Mouse (Mus musculus) liver, postnatal 0 days (tissue): ENCODE data around the gene Elf2.
A peak's percentile ranks its signal among the peaks of the same experiment; 100 is the strongest.

Experiments used
- CTCF ChIP-seq: sonication (generic); IDR thresholded peaks from 2 replicates; pipeline ENCODE4 v1.5.1; 2016; ENCODE audit warnings: antibody characterized with exemption, low read depth
- EP300 ChIP-seq: IDR thresholded peaks from 2 replicates; pipeline ENCODE4 v1.6.1; 2016; ENCODE audit warnings: antibody characterized with exemption, low read depth, mild to moderate bottlenecking

GRCm38 (mm10) chr3:51203906-51204305 lies 136.6 kb downstream of the Elf2 start:
- TF ChIP-seq EP300 (peak; percentile 75), CTCF (no peak)
